Mouse (Mus musculus): ENCODE results near the gene Klc1. TPM values are rescaled to one million over a fixed set of nuclear protein-coding genes. Genes with fewer than 3 reads are reported as not detected.

The Klc1 gene
- total RNA-seq, 2 experiments from 2014 or later = 59.9 to 68.0 TPM

DNA sequence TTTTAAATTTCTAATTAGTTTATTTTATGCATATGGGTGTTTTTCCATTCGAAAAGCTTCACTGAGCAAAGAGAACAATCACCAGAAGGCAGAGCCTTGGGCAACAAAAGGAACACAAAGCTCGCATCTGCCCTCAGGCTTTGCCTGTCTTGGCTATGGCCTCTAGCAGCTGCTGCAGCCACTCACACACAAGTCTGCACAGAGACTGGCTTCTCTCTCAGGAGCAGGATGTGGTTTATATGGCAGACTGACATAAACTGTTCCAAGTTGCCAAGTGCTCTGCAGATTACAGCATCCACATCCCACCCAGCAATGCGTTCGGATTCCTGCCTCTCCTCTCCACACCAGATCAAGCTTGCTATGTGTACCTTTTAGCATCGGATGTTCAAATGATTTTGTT lies 93.1 kb downstream of the Klc1 start:
- no peak for DNase-seq

DNA sequence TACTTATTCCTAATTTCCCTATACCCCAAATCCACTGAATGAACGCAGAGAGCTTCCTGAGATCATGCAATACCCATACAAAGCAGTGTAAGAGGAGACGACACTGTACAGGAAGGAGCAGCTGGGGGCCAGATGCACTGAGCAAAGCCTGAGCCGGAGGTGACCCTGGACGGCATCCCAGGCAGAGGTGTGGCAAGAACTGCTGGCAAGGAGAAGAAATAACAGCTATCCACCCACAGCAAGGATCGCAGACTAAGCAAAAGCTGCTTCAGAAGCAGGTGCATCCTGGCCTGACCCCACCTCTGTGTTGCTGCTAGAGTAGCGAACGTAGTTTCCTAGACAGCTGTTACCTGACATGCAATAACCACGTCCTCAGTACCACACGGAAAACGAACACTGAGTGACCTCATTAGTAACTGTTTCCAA lies 94.4 kb downstream of the Klc1 start:
- peak; percentile 82 for DNase-seq

DNA sequence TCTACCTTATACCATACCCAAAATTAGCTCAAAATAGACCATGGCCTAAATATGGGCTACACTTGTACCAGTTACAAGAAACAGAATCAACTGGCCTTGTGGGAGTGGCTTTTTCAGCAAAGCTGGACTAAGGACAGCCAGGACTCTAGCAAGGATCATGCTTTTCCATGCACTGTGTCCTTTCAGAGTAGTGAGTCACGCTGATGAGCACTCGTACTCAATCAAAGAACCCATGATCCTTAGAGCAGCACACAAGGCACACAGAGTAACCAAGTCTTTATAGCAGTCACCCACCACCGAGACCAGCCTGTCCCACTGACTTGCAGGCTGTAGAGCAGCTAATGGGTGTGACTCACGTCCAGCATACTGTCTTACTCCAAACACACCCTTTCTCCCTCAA lies 94.9 kb downstream of the Klc1 start:
- no peak for DNase-seq

DNA sequence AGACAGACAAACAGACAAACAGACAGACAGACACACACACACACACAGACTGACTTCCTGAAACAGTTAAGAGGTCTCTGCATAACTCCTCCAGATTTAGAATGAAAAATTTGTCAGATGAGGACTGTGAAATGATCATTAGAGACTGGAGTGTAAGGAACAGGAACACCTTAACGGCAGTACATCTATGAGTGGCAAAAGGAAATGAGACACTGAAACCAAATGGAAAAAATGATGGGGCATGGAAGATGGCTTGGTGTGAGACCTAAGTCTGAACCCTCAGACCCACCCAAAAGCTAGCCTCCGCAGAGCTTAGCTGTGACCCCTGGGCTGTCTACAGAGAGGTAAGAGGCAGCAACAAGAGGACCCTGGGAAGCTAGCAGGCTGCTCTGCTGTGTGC lies 96.8 kb downstream of the Klc1 start:
- DNase-seq = no peak

Other genes starting within 250 kb of the Klc1 start
- gene Eif5, start 220.8 kb upstream of the Klc1 start, total RNA-seq (2021) = 100 to 1,000 TPM; 133 to 143 TPM
- 10 to 100 TPM; 50.5 to 51.5 TPM for gene Mark3, start 184.3 kb upstream of the Klc1 start, total RNA-seq (2021)
- gene Ckb, start 86.5 kb upstream of the Klc1 start, total RNA-seq (2021) = 10 to 100 TPM; 14.9 to 15.6 TPM
- 1 to 10 TPM; 2.7 to 2.9 TPM for gene Trmt61a, start 80.7 kb upstream of the Klc1 start, total RNA-seq (2021)
- gene Bag5, start 45.6 kb upstream of the Klc1 start, total RNA-seq (2021) = 10 to 100 TPM; 10.9 to 14.6 TPM
- 10 to 100 TPM; 37.7 to 38.9 TPM for gene Apopt1, start 45.6 kb upstream of the Klc1 start, total RNA-seq (2021)
- under 1 TPM; 0.15 to 0.24 TPM for gene Xrcc3, start 55.0 kb downstream of the Klc1 start, total RNA-seq (2021)
- 10 to 100 TPM; 13.0 to 15.0 TPM for gene Zfyve21, start 55.3 kb downstream of the Klc1 start, total RNA-seq (2021)
- gene Ppp1r13b, start 149.3 kb downstream of the Klc1 start, total RNA-seq (2021) = 1 to 10 TPM; 5.3 to 6.1 TPM
- 100 to 1,000 TPM; 775 to 816 TPM for gene Atp5mpl, start 208.1 kb downstream of the Klc1 start, total RNA-seq (2021)
- under 1 TPM; 0.08 to 0.46 TPM for gene Tdrd9, start 212.7 kb downstream of the Klc1 start, total RNA-seq (2021)
- gene Rd3l, start 222.5 kb downstream of the Klc1 start, total RNA-seq (2021) = not detected

Measured in gastrocnemius, postnatal 25 days (tissue).